Mouse (Mus musculus) midbrain, embryonic 14.5 days (tissue): ENCODE measurements around the gene Pik3ap1. TPM values are rescaled to one million over a fixed set of nuclear protein-coding genes. Genes with fewer than 3 reads are reported as not detected.
"Not testable (repeated sequence)": the region's sequence is repeated elsewhere in the genome, so short reads cannot be mapped to it uniquely, and the experiment has no call there.

ENCODE experiments used
- ATAC-seq: fragments of 200-750 bp; cut with Nextera tagmentation; 2 replicates; pipeline ENCODE4 v1.8.0; 2017; ENCODE audit warnings: moderate number of reproducible peaks, moderate library complexity; ENCODE audit not compliant: low FRiP score, low TSS enrichment
- DNase-seq: peaks from one replicate; pipeline ENCODE4 v3.0.0-alpha.2; 2015
- H3K27ac ChIP-seq: fragments of 300-500 bp; sonication (generic); replicated peaks from 2 replicates; pipeline ENCODE4 v1.5.1; 2014; ENCODE audit warnings: mild to moderate bottlenecking, low read depth, low read length, moderate library complexity
- H3K27me3 ChIP-seq: fragments of 300-500 bp; sonication (generic); 2 replicates; pipeline ENCODE4 v1.6.1; 2014; ENCODE audit warnings: low read length, control low read depth, mixed read lengths; ENCODE audit not compliant: control insufficient read depth, insufficient read depth
- H3K36me3 ChIP-seq: fragments of 300-500 bp; sonication (generic); 2 replicates; pipeline ENCODE4 v1.6.1; 2014; ENCODE audit warnings: low read length, control low read depth; ENCODE audit not compliant: control insufficient read depth, insufficient read depth
- H3K4me1 ChIP-seq: fragments of 300-500 bp; sonication (generic); 2 replicates; pipeline ENCODE4 v1.6.1; 2014; ENCODE audit warnings: mild to moderate bottlenecking, antibody characterized with exemption, low read length, control low read depth; ENCODE audit not compliant: control insufficient read depth, insufficient read depth
- H3K4me2 ChIP-seq: fragments of 300-500 bp; sonication (generic); 2 replicates; pipeline ENCODE4 v1.6.1; 2014; ENCODE audit warnings: mild to moderate bottlenecking, low read length, moderate library complexity
- H3K4me3 ChIP-seq: fragments of 300-500 bp; sonication (generic); replicated peaks from 2 replicates; pipeline ENCODE4 v1.5.1; 2014; ENCODE audit warnings: low read depth, low read length
- H3K9ac ChIP-seq: fragments of 300-500 bp; sonication (generic); replicated peaks from 2 replicates; pipeline ENCODE4 v1.6.1; 2014; ENCODE audit warnings: mild to moderate bottlenecking, low read length, moderate library complexity
- H3K9me3 ChIP-seq: fragments of 300-500 bp; sonication (generic); 2 replicates; pipeline ENCODE4 v1.6.1; 2016; ENCODE audit warnings: low read length, control low read depth, mixed read lengths; ENCODE audit not compliant: control insufficient read depth
- WGBS: fragments of 180-500 bp; shearing (Covaris S2); extraction: QIAGEN DNeasy Blood & Tissue Kit; methylation state at CpG from one replicate; pipeline ENCODE4 v1.1.7; 2014; 5-methylcytosine and 5-hydroxymethylcytosine counted together
- polyA plus RNA-seq: library from polyadenylated mRNA; unstranded; fragments of >200 nt; fragmentation: Nextera tagmentation; extraction: Ambion mirVana; gene quantifications from 2 replicates; pipeline ENCODE4 v1.2.1, GENCODE M21; 2014

Pik3ap1 gene
- 1.1 and 2.9 TPM in 2 replicates for polyA plus RNA-seq

- peak within 1 kb of the TSS; percentile 39; the same call in 1 of the 2 replicates for H3K9ac ChIP-seq
- WGBS: under 1% methylated on average over 40 of the region's 41 CpGs
- H3K27ac ChIP-seq: no peak within 1 kb of the TSS
- 0 out of 2 replicates have a peak, but pooled peaks cover 6% of the 10 kb centered on the region for H3K4me1 ChIP-seq
- H3K9me3 ChIP-seq: no peaks in the 10 kb centered on the region
- peak within 1 kb of the TSS; percentile 90 for H3K4me2 ChIP-seq
- H3K27me3 ChIP-seq: no peaks in the 10 kb centered on the region
- ATAC-seq (no peak), DNase-seq (peak; percentile 49)
- no peaks in the 10 kb centered on the region for H3K36me3 ChIP-seq
- H3K4me3 ChIP-seq: peak within 1 kb of the TSS; percentile 41
These were observed at the start of gene Pik3ap1 for GRCm38 (mm10) chr19:41384922-41385508. Gene Pik3ap1 (minus strand): TSS chr19:41385102.

GRCm38 (mm10) chr19:41431512-41432164 is 46.7 kb upstream of the Pik3ap1 start:
- H3K4me2 ChIP-seq, H3K9ac ChIP-seq, H3K27ac ChIP-seq, DNase-seq, H3K4me3 ChIP-seq, H3K4me1 ChIP-seq, H3K36me3 ChIP-seq, ATAC-seq, H3K9me3 ChIP-seq, H3K27me3 ChIP-seq: not testable (repeated sequence)
- WGBS: no CpG with 5 or more reads among the region's 6 CpGs

- WGBS: no CpG with 5 or more reads among the region's 8 CpGs
- H3K27me3 ChIP-seq, ATAC-seq, DNase-seq, H3K36me3 ChIP-seq, H3K9ac ChIP-seq, H3K9me3 ChIP-seq, H3K27ac ChIP-seq, H3K4me1 ChIP-seq, H3K4me2 ChIP-seq, H3K4me3 ChIP-seq: not testable (repeated sequence)
These were observed 41.2 kb upstream of the Pik3ap1 start for GRCm38 (mm10) chr19:41425927-41426772.

- no peaks in the 10 kb centered on the region for H3K27me3 ChIP-seq
- H3K4me1 ChIP-seq: no peaks in the 10 kb centered on the region
- no peak overlapping the region for H3K9ac ChIP-seq
- no peak for ATAC-seq
- no peak overlapping the region for H3K27ac ChIP-seq
- 80% methylated on average over 2 of the region's 2 CpGs for WGBS
- peaks cover 3% of the 10 kb centered on the region; the same call in 1 of the 2 replicates for H3K9me3 ChIP-seq
- no peak overlapping the region for H3K4me2 ChIP-seq
- no peaks in the 10 kb centered on the region for H3K36me3 ChIP-seq
- no peak overlapping the region for H3K4me3 ChIP-seq
- DNase-seq: no peak
These were observed 36.4 kb upstream of the Pik3ap1 start for GRCm38 (mm10) chr19:41421264-41421663.

- Histone ChIP-seq H3K9me3 (peaks cover 2% of the 10 kb centered on the region; the same call in 1 of the 2 replicates), H3K36me3 (no peaks in the 10 kb centered on the region), H3K9ac (no peak overlapping the region), H3K4me2 (no peak overlapping the region), H3K27me3 (no peaks in the 10 kb centered on the region), H3K27ac (no peak overlapping the region), H3K4me1 (no peaks in the 10 kb centered on the region), H3K4me3 (no peak overlapping the region)
- 77% methylated on average over 2 of the region's 2 CpGs for WGBS
- ATAC-seq (no peak), DNase-seq (no peak)
These were observed 33.9 kb upstream of the Pik3ap1 start for GRCm38 (mm10) chr19:41418786-41419185.

- Histone ChIP-seq H3K9ac (no peak overlapping the region), H3K36me3 (no peaks in the 10 kb centered on the region), H3K4me3 (no peak overlapping the region), H3K4me1 (no peaks in the 10 kb centered on the region), H3K27me3 (no peaks in the 10 kb centered on the region), H3K27ac (no peak overlapping the region), H3K4me2 (no peak overlapping the region), H3K9me3 (no peaks in the 10 kb centered on the region)
- 71% methylated on average over 5 of the region's 5 CpGs for WGBS
- ATAC-seq (no peak), DNase-seq (no peak)
These were observed 33.1 kb upstream of the Pik3ap1 start for GRCm38 (mm10) chr19:41417995-41418394.

GRCm38 (mm10) chr19:41416201-41416600 is 31.3 kb upstream of the Pik3ap1 start:
- ATAC-seq: no peak
- no peak overlapping the region for H3K27ac ChIP-seq
- WGBS: 43% methylated on average over 10 of the region's 10 CpGs
- no peak overlapping the region for H3K4me2 ChIP-seq
- no peak for DNase-seq
- H3K9me3 ChIP-seq: no peaks in the 10 kb centered on the region
- no peak overlapping the region for H3K9ac ChIP-seq
- H3K36me3 ChIP-seq: no peaks in the 10 kb centered on the region
- H3K4me3 ChIP-seq: no peak overlapping the region
- H3K4me1 ChIP-seq: no peaks in the 10 kb centered on the region
- no peaks in the 10 kb centered on the region for H3K27me3 ChIP-seq

- Histone ChIP-seq H3K9me3 (no peaks in the 10 kb centered on the region), H3K4me3 (no peak overlapping the region), H3K4me2 (no peak overlapping the region), H3K36me3 (no peaks in the 10 kb centered on the region), H3K9ac (no peak overlapping the region), H3K27ac (no peak overlapping the region), H3K4me1 (no peaks in the 10 kb centered on the region), H3K27me3 (no peaks in the 10 kb centered on the region)
- DNase-seq: no peak
- WGBS: 85% methylated on average over 8 of the region's 8 CpGs
- no peak for ATAC-seq
These were observed 17.7 kb upstream of the Pik3ap1 start for GRCm38 (mm10) chr19:41402603-41403002.
